Comparison of ENCODE assay signal across 8 mouse cellular contexts in the genomic region with DNA sequence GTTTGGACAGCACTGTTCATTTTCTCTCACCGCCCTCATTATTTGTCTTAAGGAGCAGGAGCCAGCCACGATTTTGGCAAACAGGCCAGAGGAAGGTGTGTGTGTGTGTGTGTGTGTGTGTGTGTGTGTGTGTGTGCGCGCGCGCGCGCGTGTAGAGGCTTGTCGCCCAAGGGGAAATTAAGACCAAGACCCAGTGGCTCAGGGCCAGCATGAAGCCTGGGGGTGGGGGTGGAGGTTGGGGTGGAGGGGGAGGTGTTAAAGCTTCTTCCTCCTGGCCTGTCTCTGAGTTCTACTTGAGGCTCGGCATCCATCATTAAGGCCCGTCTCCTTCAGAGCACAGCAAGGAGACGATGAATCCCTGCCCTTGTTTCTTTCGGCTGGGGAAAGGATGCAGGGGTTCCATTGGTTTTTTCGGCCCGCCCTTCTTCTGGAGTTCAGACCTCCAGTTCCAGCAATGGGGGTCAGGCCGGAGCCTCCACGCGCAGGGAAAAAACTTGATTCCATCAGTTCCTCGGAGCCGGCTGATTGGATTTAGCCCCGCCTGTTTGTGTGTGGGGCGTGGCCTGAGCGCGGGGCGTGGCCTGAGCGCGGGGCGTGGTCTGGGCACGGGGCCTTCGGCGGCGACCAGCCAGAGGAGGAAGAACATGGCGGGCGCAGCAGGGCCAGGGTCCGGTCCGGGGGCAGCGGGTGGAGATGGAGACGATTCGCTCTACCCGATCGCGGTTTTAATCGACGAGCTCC. TPM values are rescaled to one million over a fixed set of nuclear protein-coding genes. Genes with fewer than 3 reads are reported as not detected.
DNase-seq lines count a peak whose midpoint lies in the region; ATAC-seq lines count a peak whose summit lies in the region.

No protein-coding gene starts in this region.

- peak; percentile 95 to 99 for DNase-seq in adrenal gland, adult (ENCODE audit: inconsistent age in 2 of 2, low spot score in 1 of 2)
- peak; percentile 95 for DNase-seq in embryo, embryonic 10 days (ENCODE audit: low spot score)
- peak; percentile 94 for DNase-seq in gastrocnemius, postnatal 10 days
- peak; percentile 87 to 90 for DNase-seq in left cerebral cortex, postnatal 10 days (ENCODE audit: extremely low spot score in 1 of 2, low spot score in 2 of 2)
- DNase-seq in right cerebral cortex, postnatal 10 days (ENCODE audit: low spot score in 2 of 2), result peak; percentile 92 to 94
- DNase-seq in urinary bladder, postnatal 14 days (ENCODE audit: low spot score), result peak; percentile 93

- ATAC-seq in inflammation-experienced regulatory T-cells, adult 6 months, result peak; percentile 89
- peak; percentile 75 for ATAC-seq in megakaryocyte progenitor cell, adult 5-6 weeks (replicated peaks; ENCODE audit: poor library complexity)

- intact Hi-C loops in left cerebral cortex, postnatal 10 days (cut with DNase I), result loop anchor here (2.0 to 10.0 kb wide), 2 partner anchors 152 to 438 kb away; partner anchors contain the start of gene Sik2

RNA-seq across cellular contexts. Expression of gene Ppp2r1b, which starts 11.4 kb away (rescaled TPM):
- 10 to 100 TPM in 1 of 2 experiments, 1 to 10 TPM in 1; 7.0 to 10.3 TPM for total RNA-seq in gastrocnemius, postnatal 10 days (2021)
- polyA plus RNA-seq in inflammation-experienced regulatory T-cells, adult 6 months (2017; shearing (Covaris generic)), result 10 to 100 TPM; 57.5 to 62.8 (median 59.3) TPM
- total RNA-seq in left cerebral cortex, postnatal 10 days (2021), result 10 to 100 TPM; 21.1 to 23.2 TPM
- 39.5 and 40.0 TPM in 2 replicates for total RNA-seq in megakaryocyte progenitor cell, adult 5-6 weeks (2015)
- 47.9 and 55.2 TPM in 2 replicates for total RNA-seq in megakaryocyte progenitor cell, adult 5-6 weeks (2017)

Comparison
In these comparisons a context has a peak if more than half of its experiments do, and no peak if none do; other contexts are left out.
1. Peak in every context shown above with its lines: DNase-seq and ATAC-seq.